Mouse (Mus musculus) heart, postnatal 14 days (tissue): Measurements from ENCODE around the gene Nr1h3. TPM values are rescaled to one million over a fixed set of nuclear protein-coding genes. Genes with fewer than 3 reads are reported as not detected.

Experiments
- DNase-seq, 2 experiments: peaks; one replicate each; pipeline ENCODE4 v3.0.0; 2021 to 2022
- intact Hi-C: fragments of 180-260 bp; cut with DNase I; formaldehyde crosslinking; loops from one replicate; pipeline ENCODE4 v1.15.1; 2025
- total RNA-seq, 2 experiments: library from RNA; stranded (reverse); gene quantifications; 2 replicates each; pipeline ENCODE4 v1.2.3; 2021

Nr1h3 gene
- total RNA-seq, 2 experiments from 2014 or later, result 8.6 to 11.8 TPM

DNA sequence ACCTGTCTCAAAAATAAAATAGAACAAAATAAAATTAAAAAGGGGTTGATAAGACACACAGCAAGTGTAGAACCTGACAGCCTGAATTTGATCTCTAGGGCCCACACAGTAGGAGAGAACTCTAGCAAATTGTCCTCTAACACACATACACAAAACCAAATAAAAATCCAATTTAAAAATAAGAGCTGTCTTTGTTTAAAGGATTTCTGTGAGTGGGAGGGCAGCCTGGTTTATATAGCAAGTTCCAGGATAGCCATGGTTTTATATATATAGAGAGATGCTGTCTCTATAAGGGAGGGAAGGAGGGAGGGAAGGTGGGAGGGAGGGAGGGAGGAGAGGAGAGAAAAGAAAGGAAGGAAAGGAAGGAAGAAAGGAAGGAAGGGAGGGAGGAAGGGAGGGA, 54.5 kb downstream of the Nr1h3 start:
- intact Hi-C loops, result no loop called here
- DNase-seq, result no peak

DNA sequence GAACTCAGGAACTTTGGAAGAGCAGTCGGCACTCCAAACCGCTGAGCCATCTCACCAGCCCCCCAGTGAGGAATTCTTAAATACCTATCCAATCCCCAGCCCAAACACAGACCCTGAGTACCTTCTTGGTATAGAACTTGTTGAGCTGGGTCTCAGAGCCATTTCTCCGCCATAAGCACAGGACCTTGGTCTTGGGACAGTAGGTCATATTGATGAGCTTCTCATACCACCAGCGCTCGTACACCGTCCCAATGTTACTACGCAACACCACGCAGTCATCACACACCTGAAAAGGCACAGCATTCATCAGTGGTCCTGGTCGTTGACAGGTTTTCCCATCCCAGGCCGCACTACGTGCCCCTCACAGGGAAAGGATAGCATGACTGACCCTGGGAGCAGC, 59.2 kb downstream of the Nr1h3 start:
- intact Hi-C loops, result no loop called here
- no peak for DNase-seq

DNA sequence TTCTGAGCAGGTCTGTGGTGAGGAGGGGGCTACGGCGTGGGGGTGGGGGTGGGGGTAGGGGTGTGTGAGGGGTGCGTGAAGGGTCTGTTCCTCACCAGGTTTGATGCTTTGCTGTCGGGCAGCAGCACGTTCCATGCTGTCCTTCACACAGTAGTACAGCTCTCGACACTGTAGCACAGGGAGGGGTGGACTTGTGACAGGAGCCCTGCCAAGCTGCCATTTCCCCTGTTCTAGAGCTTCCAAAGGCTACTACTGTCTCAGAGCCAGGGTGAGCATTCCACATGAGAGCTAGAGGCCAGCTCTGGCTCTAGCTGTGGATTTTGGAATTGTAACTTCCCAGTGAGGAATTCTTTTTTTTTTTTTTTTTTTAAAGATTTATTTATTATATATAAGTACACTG, 59.7 kb downstream of the Nr1h3 start:
- intact Hi-C loops, result no loop called here
- DNase-seq, result peak in 1 of 2 experiments; percentile 31

GRCm38 (mm10) chr2:91139764-91140163, 62.9 kb downstream of the Nr1h3 start:
- peak in 1 of 2 experiments; percentile 1 for DNase-seq
- intact Hi-C loops, result no loop called here

DNA sequence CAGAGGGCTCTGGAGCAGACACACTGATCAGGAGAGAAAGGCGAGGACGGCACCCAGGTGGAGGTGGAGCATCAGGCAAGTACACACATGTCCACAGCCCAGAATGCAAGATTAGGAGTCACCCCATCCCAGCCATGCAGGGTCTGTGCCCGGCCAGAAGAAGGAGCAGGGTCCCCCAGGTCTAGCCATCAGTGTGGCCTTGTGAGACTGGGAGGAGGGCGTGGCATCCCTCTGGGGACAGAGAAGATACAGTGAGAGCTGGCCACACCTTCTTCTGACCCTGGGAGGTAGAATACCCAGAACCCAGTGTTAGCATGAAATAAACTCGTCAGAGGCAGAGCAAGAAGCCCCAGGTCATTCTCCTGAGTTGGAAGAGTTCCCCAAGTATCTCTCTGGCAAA, 63.3 kb downstream of the Nr1h3 start:
- DNase-seq, result peak in 1 of 2 experiments; percentile 7
- intact Hi-C loops, result no loop called here

- intact Hi-C loops, result no loop called here
Measured at GRCm38 (mm10) chr2:91137481-91137880, 65.2 kb downstream of the Nr1h3 start.

DNA sequence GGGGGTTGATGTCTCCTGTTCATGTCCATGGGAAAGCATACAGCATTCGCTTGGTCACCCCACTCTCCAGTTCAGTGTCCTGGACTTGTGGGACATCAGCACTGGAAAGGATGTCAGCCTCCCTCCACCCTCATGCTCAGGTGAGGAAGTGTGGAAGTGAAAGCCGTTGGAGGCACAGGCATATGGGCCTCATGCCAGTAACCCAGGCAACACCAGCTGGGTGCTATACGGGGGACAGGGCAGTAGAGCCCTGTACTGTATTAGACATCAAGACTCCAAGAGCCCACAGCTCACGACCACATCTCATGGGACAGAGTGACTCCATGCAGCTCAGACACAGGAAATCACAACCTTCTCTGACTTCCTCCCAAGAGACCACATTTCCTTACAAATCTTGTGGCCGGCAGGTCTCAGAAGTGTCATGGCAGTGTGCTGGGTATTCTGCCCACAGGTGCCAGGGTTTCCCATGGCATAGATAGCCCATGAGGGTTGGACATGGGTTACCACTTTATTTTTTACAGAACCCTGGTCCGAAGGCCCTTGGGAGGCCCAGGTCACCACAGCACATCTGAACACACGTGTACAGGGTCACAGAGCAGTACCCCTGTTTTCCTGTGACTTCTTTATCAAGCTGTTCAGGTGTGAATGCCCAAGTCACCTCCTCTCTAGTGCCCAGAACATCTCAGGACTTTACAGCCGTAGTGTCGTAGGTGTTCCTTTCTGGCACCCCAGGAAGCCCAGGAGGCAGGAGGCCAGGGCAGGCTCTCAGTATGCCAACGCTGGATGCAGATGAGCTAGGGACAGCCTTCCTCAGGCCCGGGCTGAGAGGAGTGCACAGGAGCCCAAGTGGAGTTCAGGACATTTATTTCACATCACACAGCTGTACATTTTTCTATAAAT, 65.9 kb downstream of the Nr1h3 start:
- intact Hi-C loops, result no loop called here
- peak in 1 of 2 experiments; percentile 28 for DNase-seq

More at GRCm38 (mm10) chr2:91137481-91137880, 65.2 kb downstream of the Nr1h3 start:
- DNase-seq, result peak in 1 of 2 experiments; percentile 30

Other genes starting within 250 kb of the Nr1h3 start
- gene Rapsn, start 167.2 kb downstream of the Nr1h3 start, total RNA-seq, result 10 to 100 TPM; 11.6 to 12.4 TPM
- gene Psmc3, start 148.8 kb downstream of the Nr1h3 start, total RNA-seq, result 100 to 1,000 TPM; 209 to 211 TPM
- 10 to 100 TPM; 24.7 to 25.5 TPM for gene Slc39a13, start 132.4 kb downstream of the Nr1h3 start, total RNA-seq
- gene Spi1, start 120.4 kb downstream of the Nr1h3 start, total RNA-seq, result 1 to 10 TPM; 4.1 TPM
- gene Mybpc3, start 84.7 kb downstream of the Nr1h3 start, total RNA-seq, result 1,000 to 10,000 TPM; 1,701 to 1,920 TPM
- 1 to 10 TPM; 6.6 to 7.7 TPM for gene Madd, start 19.0 kb downstream of the Nr1h3 start, total RNA-seq
- gene Acp2, start 51 bp upstream of the Nr1h3 start, total RNA-seq, result 10 to 100 TPM; 18.1 to 19.7 TPM
- gene Ddb2, start 34.1 kb upstream of the Nr1h3 start, total RNA-seq, result 1 to 10 TPM; 4.6 to 6.3 TPM
- gene Pacsin3, start 53.1 kb upstream of the Nr1h3 start, total RNA-seq, result 100 to 1,000 TPM; 106 to 109 TPM
- gene Arfgap2, start 62.1 kb upstream of the Nr1h3 start, total RNA-seq, result 10 to 100 TPM; 59.2 to 62.4 TPM
- 10 to 100 TPM; 10.5 to 12.0 TPM for gene 1110051M20Rik, start 241.9 kb upstream of the Nr1h3 start, total RNA-seq